Comparison of ENCODE assay signal across 8 mouse cellular contexts in genomic region chr11:50358950-50359861, GRCm38 (mm10). TPM values are rescaled to one million over a fixed set of nuclear protein-coding genes. Genes with fewer than 3 reads are reported as not detected.
A peak's percentile ranks its signal among the peaks of the same experiment; 100 is the strongest.
DNase-seq lines count a peak whose midpoint lies in the region; ATAC-seq lines count a peak whose summit lies in the region.

No protein-coding gene starts in this region.

- 2% methylated on average over 74 of the region's 74 CpGs for WGBS in intestine, embryonic 15.5 days
- 2% methylated on average over 74 of the region's 74 CpGs for WGBS in limb, embryonic 10.5 days
- WGBS in stomach, embryonic 15.5 days = 2% methylated on average over 74 of the region's 74 CpGs

- ATAC-seq in erythroblast, adult 5-6 weeks (replicated peaks; ENCODE audit: low FRiP score, poor library complexity, severe bottlenecking) = no peak
- ATAC-seq in intestine, embryonic 15.5 days = peak; percentile 78
- ATAC-seq in stomach, embryonic 15.5 days (ENCODE audit: insufficient read depth, low FRiP score, low read depth) = peak; percentile 61

- H3K4me2 ChIP-seq in intestine, embryonic 15.5 days (replicated peaks) = peak overlapping the region; percentile 95
- H3K4me2 ChIP-seq in stomach, embryonic 15.5 days = peak overlapping the region; percentile 83

- H3K9ac ChIP-seq in intestine, embryonic 15.5 days = peak overlapping the region; percentile 51
- H3K9ac ChIP-seq in stomach, embryonic 15.5 days = peak overlapping the region; percentile 21

- H3K36me3 ChIP-seq in erythroblast, embryonic 14.5 days (ENCODE audit: control insufficient read depth) = no peaks in the 10 kb centered on the region
- H3K36me3 ChIP-seq in intestine, embryonic 15.5 days = no peaks in the 10 kb centered on the region
- no peaks in the 10 kb centered on the region for H3K36me3 ChIP-seq in limb, embryonic 10.5 days
- no peaks in the 10 kb centered on the region for H3K36me3 ChIP-seq in stomach, embryonic 15.5 days

- H3K4me1 ChIP-seq in erythroblast, embryonic 14.5 days (ENCODE audit: control insufficient read depth) = peaks cover 19% of the 10 kb centered on the region
- H3K4me1 ChIP-seq in intestine, embryonic 15.5 days (replicated peaks) = 0 out of 2 replicates have a peak, but pooled peaks cover 6% of the 10 kb centered on the region
- H3K4me1 ChIP-seq in limb, embryonic 10.5 days = peaks cover 14% of the 10 kb centered on the region
- 0 out of 2 replicates have a peak, but pooled peaks cover 4% of the 10 kb centered on the region for H3K4me1 ChIP-seq in stomach, embryonic 15.5 days

- peak; percentile 75 to 77 for DNase-seq in cerebellum, postnatal 25 days
- peak; percentile 58 to 65 for DNase-seq in frontal cortex, postnatal 36 days (ENCODE audit: low spot score in 2 of 2)
- DNase-seq in limb, embryonic 10.5 days (ENCODE audit: low spot score) = peak; percentile 79
- DNase-seq in mesoderm, embryonic 11.5 days (ENCODE audit: low read depth, low spot score) = peak; percentile 66

- peaks cover 36% of the 10 kb centered on the region for H3K27me3 ChIP-seq in erythroblast, embryonic 14.5 days (ENCODE audit: control insufficient read depth)
- no peaks in the 10 kb centered on the region for H3K27me3 ChIP-seq in intestine, embryonic 15.5 days (replicated peaks)
- peaks cover 58% of the 10 kb centered on the region for H3K27me3 ChIP-seq in limb, embryonic 10.5 days (ENCODE audit: low read depth, poor library complexity, severe bottlenecking)
- 0 out of 2 replicates have a peak, but pooled peaks cover 3% of the 10 kb centered on the region for H3K27me3 ChIP-seq in stomach, embryonic 15.5 days (replicated peaks)

- peak overlapping the region; percentile 55 for H3K4me3 ChIP-seq in erythroblast, embryonic 14.5 days (replicated peaks)
- peak overlapping the region; percentile 55 for H3K4me3 ChIP-seq in intestine, embryonic 15.5 days (replicated peaks)
- peak overlapping the region; percentile 66 for H3K4me3 ChIP-seq in limb, embryonic 10.5 days
- H3K4me3 ChIP-seq in stomach, embryonic 15.5 days (replicated peaks) = peak overlapping the region; percentile 49

- H3K9me3 ChIP-seq in erythroblast, embryonic 14.5 days (ENCODE audit: control insufficient read depth, low read length) = peaks cover 3% of the 10 kb centered on the region; the same call in 1 of the 2 replicates
- H3K9me3 ChIP-seq in intestine, embryonic 15.5 days = no peaks in the 10 kb centered on the region
- H3K9me3 ChIP-seq in limb, embryonic 10.5 days (replicated peaks) = no peaks in the 10 kb centered on the region
- no peaks in the 10 kb centered on the region for H3K9me3 ChIP-seq in stomach, embryonic 15.5 days

- peak overlapping the region; percentile 48; the same call in 1 of the 2 replicates for H3K27ac ChIP-seq in intestine, embryonic 15.5 days
- H3K27ac ChIP-seq in limb, embryonic 10.5 days = peak overlapping the region; percentile 84
- H3K27ac ChIP-seq in stomach, embryonic 15.5 days = peak overlapping the region; percentile 38; the same call in 1 of the 2 replicates

RNA-seq across cellular contexts. Expression of gene Cby3, which starts 4.9 kb away (rescaled TPM):
- polyA plus RNA-seq in erythroblast, embryonic 14.5 days (2012) = not detected in 2 replicates
- total RNA-seq in erythroblast, adult 5-6 weeks (2015; ENCODE audit: low replicate concordance) = not detected in 2 replicates
- not detected in 2 replicates for total RNA-seq in erythroblast, adult 5-6 weeks (2017; ENCODE audit: low replicate concordance)
- polyA plus RNA-seq in intestine, embryonic 15.5 days (2015; fragmentation: Nextera tagmentation; extraction: Ambion mirVana) = 0.42 and 0.49 TPM in 2 replicates
- 0.43 TPM in 1 of 2 replicates, not detected in the other for polyA plus RNA-seq in limb, embryonic 10.5 days (2016; fragmentation: Nextera tagmentation; extraction: Ambion mirVana)
- polyA plus RNA-seq in stomach, embryonic 15.5 days (2015; fragmentation: Nextera tagmentation; extraction: Ambion mirVana) = 0.32 and 0.53 TPM in 2 replicates

RNA-seq across cellular contexts. Expression of gene Hnrnph1, which starts 17.6 kb away (rescaled TPM):
- 12.6 and 16.1 TPM in 2 replicates for polyA plus RNA-seq in erythroblast, embryonic 14.5 days (2012)
- total RNA-seq in erythroblast, adult 5-6 weeks (2015; ENCODE audit: low replicate concordance) = 162 and 237 TPM in 2 replicates
- total RNA-seq in erythroblast, adult 5-6 weeks (2017; ENCODE audit: low replicate concordance) = 155 and 222 TPM in 2 replicates
- polyA plus RNA-seq in intestine, embryonic 15.5 days (2015; fragmentation: Nextera tagmentation; extraction: Ambion mirVana) = 302 and 324 TPM in 2 replicates
- polyA plus RNA-seq in limb, embryonic 10.5 days (2016; fragmentation: Nextera tagmentation; extraction: Ambion mirVana) = 586 and 668 TPM in 2 replicates
- 363 and 370 TPM in 2 replicates for polyA plus RNA-seq in stomach, embryonic 15.5 days (2015; fragmentation: Nextera tagmentation; extraction: Ambion mirVana)

RNA-seq across cellular contexts. Expression of gene Canx, which starts 33.7 kb away (rescaled TPM):
- 3.1 and 8.5 TPM in 2 replicates for polyA plus RNA-seq in erythroblast, embryonic 14.5 days (2012)
- 98.6 and 101 TPM in 2 replicates for total RNA-seq in erythroblast, adult 5-6 weeks (2015; ENCODE audit: low replicate concordance)
- total RNA-seq in erythroblast, adult 5-6 weeks (2017; ENCODE audit: low replicate concordance) = 226 and 340 TPM in 2 replicates
- polyA plus RNA-seq in intestine, embryonic 15.5 days (2015; fragmentation: Nextera tagmentation; extraction: Ambion mirVana) = 358 and 379 TPM in 2 replicates
- polyA plus RNA-seq in limb, embryonic 10.5 days (2016; fragmentation: Nextera tagmentation; extraction: Ambion mirVana) = 311 and 334 TPM in 2 replicates
- 334 and 361 TPM in 2 replicates for polyA plus RNA-seq in stomach, embryonic 15.5 days (2015; fragmentation: Nextera tagmentation; extraction: Ambion mirVana)

Comparison
In these comparisons a context has a peak if more than half of its experiments do, and no peak if none do; other contexts are left out.
1. RNA of gene Hnrnph1, which starts 17.6 kb away (polyA plus RNA-seq): 586 to 668 TPM in limb, embryonic 10.5 days, 363 to 370 TPM in stomach, embryonic 15.5 days and 302 to 324 TPM in intestine, embryonic 15.5 days; 12.6 to 16.1 TPM in erythroblast, embryonic 14.5 days; every median in the first group is over 10 times any median in the second.
2. RNA of gene Canx, which starts 33.7 kb away (polyA plus RNA-seq): 358 to 379 TPM in intestine, embryonic 15.5 days, 311 to 334 TPM in limb, embryonic 10.5 days and 334 to 361 TPM in stomach, embryonic 15.5 days; 3.1 to 8.5 TPM in erythroblast, embryonic 14.5 days; every median in the first group is over 10 times any median in the second.
3. Peak in every context shown above with its lines, with median percentiles within 50 percentile points of each other: H3K4me3 ChIP-seq, DNase-seq and H3K27ac ChIP-seq.